Mouse (Mus musculus): ENCODE results near the gene P2ry14. TPM values are rescaled to one million over a fixed set of nuclear protein-coding genes. Genes with fewer than 3 reads are reported as not detected.
A peak's percentile ranks its signal among the peaks of the same experiment; 100 is the strongest.
"Not testable (repeated sequence)": the region's sequence is repeated elsewhere in the genome, so short reads cannot be mapped to it uniquely, and the experiment has no call there.

P2ry14 gene
- polyA plus RNA-seq, 1 experiment from 2014 or later, result 8.6 TPM

GRCm38 (mm10) chr3:59125783-59126555 is 27.4 kb downstream of the P2ry14 start:
- DNase-seq (ENCODE audit: low spot score) (no peak), ATAC-seq (replicated peaks; ENCODE audit: low FRiP score, low TSS enrichment, low read depth) (0 out of 2 replicates have a peak, but pooled peaks have one; percentile 39)
- Histone ChIP-seq H3K27ac (ENCODE audit: low read depth) (no peak overlapping the region), H3K4me2 (ENCODE audit: low read length) (no peak overlapping the region), H3K9me3 (ENCODE audit: control insufficient read depth, low read length) (no peaks in the 10 kb centered on the region), H3K4me1 (replicated peaks; ENCODE audit: control insufficient read depth, insufficient read depth, low read length) (peaks cover 14% of the 10 kb centered on the region), H3K27me3 (replicated peaks; ENCODE audit: control insufficient read depth, insufficient read depth, low read length) (no peaks in the 10 kb centered on the region), H3K36me3 (ENCODE audit: control insufficient read depth, insufficient read depth, low read length) (no peaks in the 10 kb centered on the region), H3K4me3 (ENCODE audit: low read depth, low read length) (no peak overlapping the region), H3K9ac (ENCODE audit: low read length) (no peak overlapping the region)
- whole genome bisulfite sequencing, result 17% methylated on average over 7 of the region's 7 CpGs

GRCm38 (mm10) chr3:59125022-59125421 is 28.4 kb downstream of the P2ry14 start:
- 50% methylated on average over 5 of the region's 5 CpGs for WGBS
- Histone ChIP-seq H3K36me3 (ENCODE audit: control insufficient read depth, insufficient read depth, low read length) (no peaks in the 10 kb centered on the region), H3K9ac (ENCODE audit: low read length) (no peak overlapping the region), H3K4me3 (ENCODE audit: low read depth, low read length) (no peak overlapping the region), H3K4me1 (replicated peaks; ENCODE audit: control insufficient read depth, insufficient read depth, low read length) (peaks cover 14% of the 10 kb centered on the region), H3K27ac (ENCODE audit: low read depth) (no peak overlapping the region), H3K27me3 (replicated peaks; ENCODE audit: control insufficient read depth, insufficient read depth, low read length) (no peaks in the 10 kb centered on the region), H3K4me2 (ENCODE audit: low read length) (no peak overlapping the region), H3K9me3 (ENCODE audit: control insufficient read depth, low read length) (no peaks in the 10 kb centered on the region)
- ATAC-seq (replicated peaks; ENCODE audit: low FRiP score, low TSS enrichment, low read depth), result no peak
- DNase-seq (ENCODE audit: low spot score), result no peak

GRCm38 (mm10) chr3:59121780-59122449 is 31.5 kb downstream of the P2ry14 start:
- Histone ChIP-seq H3K27me3 (replicated peaks; ENCODE audit: control insufficient read depth, insufficient read depth, low read length) (no peaks in the 10 kb centered on the region), H3K27ac (ENCODE audit: low read depth) (no peak overlapping the region), H3K9ac (ENCODE audit: low read length) (no peak overlapping the region), H3K36me3 (ENCODE audit: control insufficient read depth, insufficient read depth, low read length) (no peaks in the 10 kb centered on the region), H3K9me3 (ENCODE audit: control insufficient read depth, low read length) (no peaks in the 10 kb centered on the region), H3K4me1 (replicated peaks; ENCODE audit: control insufficient read depth, insufficient read depth, low read length) (peaks cover 14% of the 10 kb centered on the region), H3K4me3 (ENCODE audit: low read depth, low read length) (no peak overlapping the region), H3K4me2 (ENCODE audit: low read length) (no peak overlapping the region)
- ATAC-seq (replicated peaks; ENCODE audit: low FRiP score, low TSS enrichment, low read depth), result no peak
- WGBS, result 71% methylated on average over 7 of the region's 7 CpGs
- DNase-seq (ENCODE audit: low spot score), result no peak

GRCm38 (mm10) chr3:59121067-59121730 is 32.2 kb downstream of the P2ry14 start:
- no peaks in the 10 kb centered on the region for H3K27me3 ChIP-seq (replicated peaks; ENCODE audit: control insufficient read depth, insufficient read depth, low read length)
- peaks cover 12% of the 10 kb centered on the region for H3K4me1 ChIP-seq (replicated peaks; ENCODE audit: control insufficient read depth, insufficient read depth, low read length)
- WGBS, result 36% methylated on average over 7 of the region's 7 CpGs
- H3K4me3 ChIP-seq (ENCODE audit: low read depth, low read length), result no peak overlapping the region
- DNase-seq (ENCODE audit: low spot score) (no peak), ATAC-seq (replicated peaks; ENCODE audit: low FRiP score, low TSS enrichment, low read depth) (0 out of 2 replicates have a peak, but pooled peaks have one; percentile 50)
- H3K36me3 ChIP-seq (ENCODE audit: control insufficient read depth, insufficient read depth, low read length), result no peaks in the 10 kb centered on the region
- H3K9ac ChIP-seq (ENCODE audit: low read length), result no peak overlapping the region
- no peak overlapping the region for H3K4me2 ChIP-seq (ENCODE audit: low read length)
- no peak overlapping the region for H3K27ac ChIP-seq (ENCODE audit: low read depth)
- H3K9me3 ChIP-seq (ENCODE audit: control insufficient read depth, low read length), result no peaks in the 10 kb centered on the region

GRCm38 (mm10) chr3:59113973-59114517 is 39.4 kb downstream of the P2ry14 start:
- ATAC-seq (replicated peaks; ENCODE audit: low FRiP score, low TSS enrichment, low read depth), result no peak
- H3K4me2 ChIP-seq (ENCODE audit: low read length), result no peak overlapping the region
- no peak overlapping the region for H3K4me3 ChIP-seq (ENCODE audit: low read depth, low read length)
- H3K27me3 ChIP-seq (replicated peaks; ENCODE audit: control insufficient read depth, insufficient read depth, low read length), result no peaks in the 10 kb centered on the region
- no peak for DNase-seq (ENCODE audit: low spot score)
- H3K4me1 ChIP-seq (replicated peaks; ENCODE audit: control insufficient read depth, insufficient read depth, low read length), result no peaks in the 10 kb centered on the region
- H3K36me3 ChIP-seq (ENCODE audit: control insufficient read depth, insufficient read depth, low read length), result no peaks in the 10 kb centered on the region
- 79% methylated on average over 8 of the region's 8 CpGs for WGBS
- H3K9ac ChIP-seq (ENCODE audit: low read length), result no peak overlapping the region
- no peaks in the 10 kb centered on the region for H3K9me3 ChIP-seq (ENCODE audit: control insufficient read depth, low read length)
- no peak overlapping the region for H3K27ac ChIP-seq (ENCODE audit: low read depth)

GRCm38 (mm10) chr3:59113291-59113690 is 40.1 kb downstream of the P2ry14 start:
- H3K36me3 ChIP-seq (ENCODE audit: control insufficient read depth, insufficient read depth, low read length); H3K4me2 ChIP-seq (ENCODE audit: low read length); H3K9ac ChIP-seq (ENCODE audit: low read length); ATAC-seq (replicated peaks; ENCODE audit: low FRiP score, low TSS enrichment, low read depth); H3K4me3 ChIP-seq (ENCODE audit: low read depth, low read length); H3K4me1 ChIP-seq (replicated peaks; ENCODE audit: control insufficient read depth, insufficient read depth, low read length); DNase-seq (ENCODE audit: low spot score); H3K27me3 ChIP-seq (replicated peaks; ENCODE audit: control insufficient read depth, insufficient read depth, low read length); H3K27ac ChIP-seq (ENCODE audit: low read depth); H3K9me3 ChIP-seq (ENCODE audit: control insufficient read depth, low read length): not testable (repeated sequence)
- 97% methylated on average over 4 of the region's 4 CpGs for WGBS

GRCm38 (mm10) chr3:59111944-59112343 is 41.5 kb downstream of the P2ry14 start:
- Histone ChIP-seq H3K36me3 (ENCODE audit: control insufficient read depth, insufficient read depth, low read length) (no peaks in the 10 kb centered on the region), H3K4me2 (ENCODE audit: low read length) (no peak overlapping the region), H3K4me1 (replicated peaks; ENCODE audit: control insufficient read depth, insufficient read depth, low read length) (no peaks in the 10 kb centered on the region), H3K27me3 (replicated peaks; ENCODE audit: control insufficient read depth, insufficient read depth, low read length) (no peaks in the 10 kb centered on the region), H3K4me3 (ENCODE audit: low read depth, low read length) (no peak overlapping the region), H3K9ac (ENCODE audit: low read length) (no peak overlapping the region), H3K9me3 (ENCODE audit: control insufficient read depth, low read length) (no peaks in the 10 kb centered on the region), H3K27ac (ENCODE audit: low read depth) (no peak overlapping the region)
- DNase-seq (ENCODE audit: low spot score), result no peak
- ATAC-seq (replicated peaks; ENCODE audit: low FRiP score, low TSS enrichment, low read depth), result no peak
- WGBS, result 77% methylated on average over 3 of the region's 3 CpGs

GRCm38 (mm10) chr3:59109834-59110233 is 43.6 kb downstream of the P2ry14 start:
- not testable (repeated sequence) for ATAC-seq (replicated peaks; ENCODE audit: low FRiP score, low TSS enrichment, low read depth); H3K27ac ChIP-seq (ENCODE audit: low read depth); H3K9ac ChIP-seq (ENCODE audit: low read length); H3K9me3 ChIP-seq (ENCODE audit: control insufficient read depth, low read length); H3K27me3 ChIP-seq (replicated peaks; ENCODE audit: control insufficient read depth, insufficient read depth, low read length); H3K4me2 ChIP-seq (ENCODE audit: low read length); DNase-seq (ENCODE audit: low spot score); H3K4me3 ChIP-seq (ENCODE audit: low read depth, low read length); H3K4me1 ChIP-seq (replicated peaks; ENCODE audit: control insufficient read depth, insufficient read depth, low read length); H3K36me3 ChIP-seq (ENCODE audit: control insufficient read depth, insufficient read depth, low read length)
- 90% methylated on average over 3 of the region's 3 CpGs for WGBS
